Mouse (Mus musculus): ENCODE results near the gene Tmem178b. TPM values are rescaled to one million over a fixed set of nuclear protein-coding genes. Genes with fewer than 3 reads are reported as not detected.

Tmem178b gene
- polyA plus RNA-seq, 1 experiment from 2014 or later, result 1.2 TPM

- WGBS, result 66% methylated on average over 3 of the region's 3 CpGs
- H3K9ac ChIP-seq (ENCODE audit: low read length), result no peak overlapping the region
- H3K9me3 ChIP-seq (replicated peaks; ENCODE audit: control insufficient read depth, low read length), result no peaks in the 10 kb centered on the region
- ATAC-seq (ENCODE audit: insufficient read depth, low FRiP score), result no peak
- no peak overlapping the region for H3K4me2 ChIP-seq (ENCODE audit: low read depth, low read length)
- H3K27ac ChIP-seq (ENCODE audit: low read length), result no peak overlapping the region
- no peak overlapping the region for H3K4me3 ChIP-seq (replicated peaks; ENCODE audit: low read length)
- no peaks in the 10 kb centered on the region for H3K27me3 ChIP-seq (ENCODE audit: control insufficient read depth, insufficient read depth, low read length)
- H3K4me1 ChIP-seq (ENCODE audit: control insufficient read depth, insufficient read depth, low read length), result no peaks in the 10 kb centered on the region
- no peaks in the 10 kb centered on the region for H3K36me3 ChIP-seq (ENCODE audit: control insufficient read depth, insufficient read depth, low read length)
These were observed 205.3 kb downstream of the Tmem178b start for GRCm38 (mm10) chr6:40078353-40078752.

- ATAC-seq (ENCODE audit: insufficient read depth, low FRiP score), result no peak
- WGBS, result 90% methylated on average over 3 of the region's 3 CpGs
- no peaks in the 10 kb centered on the region for H3K4me1 ChIP-seq (ENCODE audit: control insufficient read depth, insufficient read depth, low read length)
- no peaks in the 10 kb centered on the region for H3K9me3 ChIP-seq (replicated peaks; ENCODE audit: control insufficient read depth, low read length)
- no peak overlapping the region for H3K4me2 ChIP-seq (ENCODE audit: low read depth, low read length)
- no peak overlapping the region for H3K27ac ChIP-seq (ENCODE audit: low read length)
- no peaks in the 10 kb centered on the region for H3K36me3 ChIP-seq (ENCODE audit: control insufficient read depth, insufficient read depth, low read length)
- no peak overlapping the region for H3K4me3 ChIP-seq (replicated peaks; ENCODE audit: low read length)
- no peaks in the 10 kb centered on the region for H3K27me3 ChIP-seq (ENCODE audit: control insufficient read depth, insufficient read depth, low read length)
- no peak overlapping the region for H3K9ac ChIP-seq (ENCODE audit: low read length)
These were observed 210.7 kb downstream of the Tmem178b start for GRCm38 (mm10) chr6:40083726-40084125.

- 29% methylated on average over 5 of the region's 5 CpGs for WGBS
These were observed 218.2 kb downstream of the Tmem178b start for GRCm38 (mm10) chr6:40091250-40091651.

GRCm38 (mm10) chr6:40098498-40098897, 225.4 kb downstream of the Tmem178b start:
- no peaks in the 10 kb centered on the region for H3K36me3 ChIP-seq (ENCODE audit: control insufficient read depth, insufficient read depth, low read length)
- 82% methylated on average over 2 of the region's 2 CpGs for WGBS
- no peak for ATAC-seq (ENCODE audit: insufficient read depth, low FRiP score)
- H3K9ac ChIP-seq (ENCODE audit: low read length), result no peak overlapping the region
- no peaks in the 10 kb centered on the region for H3K9me3 ChIP-seq (replicated peaks; ENCODE audit: control insufficient read depth, low read length)
- H3K4me1 ChIP-seq (ENCODE audit: control insufficient read depth, insufficient read depth, low read length), result no peaks in the 10 kb centered on the region
- no peak overlapping the region for H3K27ac ChIP-seq (ENCODE audit: low read length)
- H3K4me2 ChIP-seq (ENCODE audit: low read depth, low read length), result no peak overlapping the region
- H3K27me3 ChIP-seq (ENCODE audit: control insufficient read depth, insufficient read depth, low read length), result no peaks in the 10 kb centered on the region
- H3K4me3 ChIP-seq (replicated peaks; ENCODE audit: low read length), result no peak overlapping the region

More at GRCm38 (mm10) chr6:40091250-40091651, 218.2 kb downstream of the Tmem178b start:
- Histone ChIP-seq H3K27ac (ENCODE audit: low read length) (no peak overlapping the region), H3K27me3 (ENCODE audit: control insufficient read depth, insufficient read depth, low read length) (no peaks in the 10 kb centered on the region), H3K36me3 (ENCODE audit: control insufficient read depth, insufficient read depth, low read length) (no peaks in the 10 kb centered on the region), H3K4me1 (ENCODE audit: control insufficient read depth, insufficient read depth, low read length) (no peaks in the 10 kb centered on the region), H3K4me3 (replicated peaks; ENCODE audit: low read length) (no peak overlapping the region), H3K9ac (ENCODE audit: low read length) (no peak overlapping the region), H3K9me3 (replicated peaks; ENCODE audit: control insufficient read depth, low read length) (no peaks in the 10 kb centered on the region), H3K4me2 (ENCODE audit: low read depth, low read length) (no peak overlapping the region)
- ATAC-seq (ENCODE audit: insufficient read depth, low FRiP score), result no peak

GRCm38 (mm10) chr6:40101785-40102184, 228.7 kb downstream of the Tmem178b start:
- no peak overlapping the region for H3K4me3 ChIP-seq (replicated peaks; ENCODE audit: low read length)
- H3K9ac ChIP-seq (ENCODE audit: low read length), result no peak overlapping the region
- no peaks in the 10 kb centered on the region for H3K9me3 ChIP-seq (replicated peaks; ENCODE audit: control insufficient read depth, low read length)
- H3K4me1 ChIP-seq (ENCODE audit: control insufficient read depth, insufficient read depth, low read length), result no peaks in the 10 kb centered on the region
- no peaks in the 10 kb centered on the region for H3K36me3 ChIP-seq (ENCODE audit: control insufficient read depth, insufficient read depth, low read length)
- no peak overlapping the region for H3K27ac ChIP-seq (ENCODE audit: low read length)
- H3K4me2 ChIP-seq (ENCODE audit: low read depth, low read length), result no peak overlapping the region
- 76% methylated on average over 4 of the region's 4 CpGs for WGBS
- H3K27me3 ChIP-seq (ENCODE audit: control insufficient read depth, insufficient read depth, low read length), result no peaks in the 10 kb centered on the region
- ATAC-seq (ENCODE audit: insufficient read depth, low FRiP score), result no peak

GRCm38 (mm10) chr6:40102863-40103262, 229.8 kb downstream of the Tmem178b start:
- Histone ChIP-seq H3K27ac (ENCODE audit: low read length) (no peak overlapping the region), H3K4me3 (replicated peaks; ENCODE audit: low read length) (no peak overlapping the region), H3K4me1 (ENCODE audit: control insufficient read depth, insufficient read depth, low read length) (no peaks in the 10 kb centered on the region), H3K36me3 (ENCODE audit: control insufficient read depth, insufficient read depth, low read length) (no peaks in the 10 kb centered on the region), H3K9ac (ENCODE audit: low read length) (no peak overlapping the region), H3K9me3 (replicated peaks; ENCODE audit: control insufficient read depth, low read length) (no peaks in the 10 kb centered on the region), H3K27me3 (ENCODE audit: control insufficient read depth, insufficient read depth, low read length) (no peaks in the 10 kb centered on the region), H3K4me2 (ENCODE audit: low read depth, low read length) (no peak overlapping the region)
- 52% methylated on average over 4 of the region's 4 CpGs for WGBS
- no peak for ATAC-seq (ENCODE audit: insufficient read depth, low FRiP score)

- ATAC-seq (ENCODE audit: insufficient read depth, low FRiP score), result no peak
- no peaks in the 10 kb centered on the region for H3K27me3 ChIP-seq (ENCODE audit: control insufficient read depth, insufficient read depth, low read length)
- no peak overlapping the region for H3K4me3 ChIP-seq (replicated peaks; ENCODE audit: low read length)
- H3K4me2 ChIP-seq (ENCODE audit: low read depth, low read length), result no peak overlapping the region
- no peak overlapping the region for H3K27ac ChIP-seq (ENCODE audit: low read length)
- 71% methylated on average over 5 of the region's 5 CpGs for WGBS
- no peak overlapping the region for H3K9ac ChIP-seq (ENCODE audit: low read length)
- no peaks in the 10 kb centered on the region for H3K4me1 ChIP-seq (ENCODE audit: control insufficient read depth, insufficient read depth, low read length)
- no peaks in the 10 kb centered on the region for H3K9me3 ChIP-seq (replicated peaks; ENCODE audit: control insufficient read depth, low read length)
- H3K36me3 ChIP-seq (ENCODE audit: control insufficient read depth, insufficient read depth, low read length), result no peaks in the 10 kb centered on the region
These were observed 237.0 kb downstream of the Tmem178b start for GRCm38 (mm10) chr6:40110029-40110428.

GRCm38 (mm10) chr6:40110729-40111128, 237.7 kb downstream of the Tmem178b start:
- 81% methylated on average over 2 of the region's 2 CpGs for WGBS
- Histone ChIP-seq H3K9ac (ENCODE audit: low read length) (no peak overlapping the region), H3K4me3 (replicated peaks; ENCODE audit: low read length) (no peak overlapping the region), H3K27me3 (ENCODE audit: control insufficient read depth, insufficient read depth, low read length) (no peaks in the 10 kb centered on the region), H3K4me1 (ENCODE audit: control insufficient read depth, insufficient read depth, low read length) (no peaks in the 10 kb centered on the region), H3K9me3 (replicated peaks; ENCODE audit: control insufficient read depth, low read length) (no peaks in the 10 kb centered on the region), H3K27ac (ENCODE audit: low read length) (no peak overlapping the region), H3K4me2 (ENCODE audit: low read depth, low read length) (no peak overlapping the region), H3K36me3 (ENCODE audit: control insufficient read depth, insufficient read depth, low read length) (no peaks in the 10 kb centered on the region)
- ATAC-seq (ENCODE audit: insufficient read depth, low FRiP score), result no peak

GRCm38 (mm10) chr6:40112488-40112887, 239.4 kb downstream of the Tmem178b start:
- Histone ChIP-seq H3K27me3 (ENCODE audit: control insufficient read depth, insufficient read depth, low read length) (no peaks in the 10 kb centered on the region), H3K9me3 (replicated peaks; ENCODE audit: control insufficient read depth, low read length) (no peaks in the 10 kb centered on the region), H3K4me1 (ENCODE audit: control insufficient read depth, insufficient read depth, low read length) (no peaks in the 10 kb centered on the region), H3K36me3 (ENCODE audit: control insufficient read depth, insufficient read depth, low read length) (no peaks in the 10 kb centered on the region), H3K27ac (ENCODE audit: low read length) (no peak overlapping the region), H3K4me3 (replicated peaks; ENCODE audit: low read length) (no peak overlapping the region), H3K9ac (ENCODE audit: low read length) (no peak overlapping the region), H3K4me2 (ENCODE audit: low read depth, low read length) (no peak overlapping the region)
- no peak for ATAC-seq (ENCODE audit: insufficient read depth, low FRiP score)
- WGBS, result 80% methylated on average over 10 of the region's 10 CpGs

GRCm38 (mm10) chr6:40116225-40116624, 243.2 kb downstream of the Tmem178b start:
- no peak for ATAC-seq (ENCODE audit: insufficient read depth, low FRiP score)
- Histone ChIP-seq H3K4me1 (ENCODE audit: control insufficient read depth, insufficient read depth, low read length) (no peaks in the 10 kb centered on the region), H3K27ac (ENCODE audit: low read length) (no peak overlapping the region), H3K27me3 (ENCODE audit: control insufficient read depth, insufficient read depth, low read length) (no peaks in the 10 kb centered on the region), H3K36me3 (ENCODE audit: control insufficient read depth, insufficient read depth, low read length) (no peaks in the 10 kb centered on the region), H3K9ac (ENCODE audit: low read length) (no peak overlapping the region), H3K9me3 (replicated peaks; ENCODE audit: control insufficient read depth, low read length) (no peaks in the 10 kb centered on the region), H3K4me3 (replicated peaks; ENCODE audit: low read length) (no peak overlapping the region), H3K4me2 (ENCODE audit: low read depth, low read length) (no peak overlapping the region)
- WGBS, result 48% methylated on average over 3 of the region's 3 CpGs
